Comparison of ENCODE assay signal across 9 mouse cellular contexts in genomic region chr11:108447148-108447547, GRCm38 (mm10). TPM values are rescaled to one million over a fixed set of nuclear protein-coding genes. Genes with fewer than 3 reads are reported as not detected.
DNase-seq lines count a peak whose midpoint lies in the region; ATAC-seq and TF ChIP-seq lines count a peak whose summit lies in the region.
"Had no signal": no experiment of that assay in that cellular context is flagged by ENCODE, and none has a peak within 500 bp of the region (broad histone marks: within the 10 kb centered on the region; RNA-seq: fewer than 3 reads in every experiment).

No protein-coding gene starts in this region.

- no peaks in the 10 kb centered on the region for H3K4me1 ChIP-seq in kidney, adult 2 months (ENCODE audit: control insufficient read depth, insufficient read depth, low read length)
- H3K4me1 ChIP-seq in kidney, embryonic 15.5 days = peaks cover 12% of the 10 kb centered on the region
- H3K4me1 ChIP-seq in thymus, adult 2 months (replicated peaks; ENCODE audit: control insufficient read depth, insufficient read depth, low read length) = no peaks in the 10 kb centered on the region
- H3K4me1 ChIP-seq in cortical plate, adult 2 months (ENCODE audit: control insufficient read depth, insufficient read depth, low read length) = no peaks in the 10 kb centered on the region
- H3K4me1 ChIP-seq in midbrain, embryonic 13.5 days (replicated peaks) = peaks cover 3% of the 10 kb centered on the region; the same call in 1 of the 2 replicates

- 0 out of 2 replicates have a peak, but pooled peaks have one; percentile 6 for TF ChIP-seq CTCF in kidney, adult 2 months (conservative IDR thresholded peaks at IDR 0.05; ENCODE audit: insufficient read depth, insufficient read length, low read depth, low read length)
- TF ChIP-seq CTCF in thymus, adult 2 months (IDR thresholded peaks at IDR 0.05; ENCODE audit: borderline replicate concordance, control insufficient read depth, extremely low read depth, insufficient read depth, low read length, poor library complexity) = no peak
- TF ChIP-seq CTCF in cortical plate, adult 2 months (IDR thresholded peaks at IDR 0.05; ENCODE audit: extremely low read depth, insufficient read depth, low read length) = peak; percentile 27; the same call in 1 of the 2 replicates

- peak; percentile 4 for DNase-seq in kidney, adult 2 months
- DNase-seq in thymus, adult 2 months = peak; percentile 30
- no peak for DNase-seq in thymus, adult 18-20 months
- peak; percentile 59 for DNase-seq in thymus, postnatal 4 days
- DNase-seq in heart, adult 18-20 months = no peak
- DNase-seq: layer of hippocampus, adult 9-11 months had no signal

- H3K4me2 ChIP-seq in kidney, embryonic 15.5 days = no peak overlapping the region
- no peak overlapping the region for H3K4me2 ChIP-seq in midbrain, embryonic 13.5 days (replicated peaks)

- no peak overlapping the region for H3K4me3 ChIP-seq in kidney, adult 2 months (ENCODE audit: insufficient read depth, low read depth, low read length)
- H3K4me3 ChIP-seq in kidney, embryonic 15.5 days (replicated peaks) = no peak overlapping the region
- no peak overlapping the region for H3K4me3 ChIP-seq in thymus, adult 2 months (ENCODE audit: control insufficient read depth, insufficient read depth, low read length)
- H3K4me3 ChIP-seq in cortical plate, adult 2 months (ENCODE audit: insufficient read depth, low read length) = no peak overlapping the region
- no peak overlapping the region for H3K4me3 ChIP-seq in midbrain, embryonic 13.5 days (replicated peaks)

- no peak for ATAC-seq in kidney, embryonic 15.5 days (replicated peaks; ENCODE audit: low FRiP score)
- no peak for ATAC-seq in midbrain, embryonic 13.5 days

- no peaks in the 10 kb centered on the region for H3K36me3 ChIP-seq in kidney, adult 2 months (ENCODE audit: control insufficient read depth, insufficient read depth, low read length)
- peaks cover 6% of the 10 kb centered on the region; the same call in 1 of the 2 replicates for H3K36me3 ChIP-seq in kidney, embryonic 15.5 days
- H3K36me3 ChIP-seq in thymus, adult 2 months (ENCODE audit: control insufficient read depth, insufficient read depth, low read length) = no peaks in the 10 kb centered on the region
- no peaks in the 10 kb centered on the region for H3K36me3 ChIP-seq in midbrain, embryonic 13.5 days

- TF ChIP-seq POLR2A in kidney, adult 2 months (IDR thresholded peaks at IDR 0.05; ENCODE audit: low read depth, low read length) = no peak
- TF ChIP-seq POLR2A in thymus, adult 2 months (IDR thresholded peaks at IDR 0.05; ENCODE audit: control insufficient read depth, extremely low read depth, insufficient read depth, low read length, poor library complexity) = no peak
- TF ChIP-seq POLR2A in cortical plate, adult 2 months (IDR thresholded peaks at IDR 0.05; ENCODE audit: extremely low read depth, insufficient read depth, low read length) = no peak

- no peaks in the 10 kb centered on the region for H3K27me3 ChIP-seq in kidney, adult 2 months (replicated peaks; ENCODE audit: control insufficient read depth, insufficient read depth, low read length)
- no peaks in the 10 kb centered on the region for H3K27me3 ChIP-seq in kidney, embryonic 15.5 days
- no peaks in the 10 kb centered on the region for H3K27me3 ChIP-seq in thymus, adult 2 months (ENCODE audit: control insufficient read depth, insufficient read depth, low read length)
- H3K27me3 ChIP-seq in midbrain, embryonic 13.5 days = no peaks in the 10 kb centered on the region

- H3K9ac ChIP-seq in kidney, embryonic 15.5 days = no peak overlapping the region
- H3K9ac ChIP-seq in midbrain, embryonic 13.5 days (replicated peaks) = no peak overlapping the region

- H3K9me3 ChIP-seq in kidney, embryonic 15.5 days (replicated peaks) = no peaks in the 10 kb centered on the region
- H3K9me3 ChIP-seq in midbrain, embryonic 13.5 days = no peaks in the 10 kb centered on the region

- H3K27ac ChIP-seq in kidney, adult 2 months (ENCODE audit: insufficient read depth, low read depth, low read length) = no peak overlapping the region
- H3K27ac ChIP-seq in kidney, embryonic 15.5 days = no peak overlapping the region
- H3K27ac ChIP-seq in thymus, adult 2 months (ENCODE audit: control insufficient read depth, insufficient read depth, low read length) = no peak overlapping the region
- no peak overlapping the region for H3K27ac ChIP-seq in cortical plate, adult 2 months (ENCODE audit: insufficient read depth, low read length)
- H3K27ac ChIP-seq in midbrain, embryonic 13.5 days = no peak overlapping the region

RNA-seq across cellular contexts. Expression of gene Cep112, which starts 22.2 kb away (rescaled TPM):
- 0.23 and 0.34 TPM in 2 replicates for polyA plus RNA-seq in kidney, adult 2 months (2012; rRNA removed)
- 13.7 and 13.8 TPM in 2 replicates for polyA plus RNA-seq in kidney, embryonic 15.5 days (2015; fragmentation: Nextera tagmentation; extraction: Ambion mirVana)
- polyA plus RNA-seq in thymus, adult 2 months (2012; rRNA removed) = 0.07 and 0.14 TPM in 2 replicates
- 2.5 and 3.8 TPM in 2 replicates for polyA plus RNA-seq in cortical plate, adult 2 months (2012; rRNA removed)
- 35.7 and 37.8 TPM in 2 replicates for polyA plus RNA-seq in midbrain, embryonic 13.5 days (2015; fragmentation: Nextera tagmentation; extraction: Ambion mirVana)
- total RNA-seq in heart, adult 18-20 months (2021) = 10 to 100 TPM; 10.4 to 11.2 TPM

Comparison
In these comparisons a context has a peak if more than half of its experiments do, and no peak if none do; other contexts are left out.
1. DNase-seq: peak in kidney, adult 2 months (single experiment), thymus, adult 2 months (single experiment) and thymus, postnatal 4 days (single experiment); none in thymus, adult 18-20 months (0 of 2) and heart, adult 18-20 months (0 of 2).